Mouse (Mus musculus): ENCODE data around the gene Tor1b.
A peak's percentile ranks its signal among the peaks of the same experiment; 100 is the strongest.
"Not testable (repeated sequence)": the region's sequence is repeated elsewhere in the genome, so short reads cannot be mapped to it uniquely, and the experiment has no call there.

Tor1b gene

DNA sequence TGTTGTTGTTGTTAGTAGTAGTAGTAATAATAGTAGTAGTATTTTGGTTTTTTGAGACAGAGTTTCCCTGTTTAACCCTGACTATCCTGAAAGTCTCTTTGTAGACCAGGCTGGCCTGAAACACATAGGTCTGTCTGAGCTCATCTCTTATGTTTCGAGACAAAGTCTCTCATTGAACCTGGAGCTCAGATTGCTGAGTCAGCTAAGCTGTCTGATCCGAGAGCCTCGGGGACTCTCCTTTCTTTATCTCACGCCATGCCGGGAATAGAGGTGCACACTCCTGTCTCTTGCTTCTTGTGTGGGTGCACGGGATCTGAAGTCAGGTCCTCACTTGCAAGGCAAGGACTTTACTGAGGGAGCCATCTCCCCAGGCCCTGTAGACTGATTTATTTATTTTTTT, 19.7 kb upstream of the Tor1b start:
- DNase-seq, result no peak

DNA sequence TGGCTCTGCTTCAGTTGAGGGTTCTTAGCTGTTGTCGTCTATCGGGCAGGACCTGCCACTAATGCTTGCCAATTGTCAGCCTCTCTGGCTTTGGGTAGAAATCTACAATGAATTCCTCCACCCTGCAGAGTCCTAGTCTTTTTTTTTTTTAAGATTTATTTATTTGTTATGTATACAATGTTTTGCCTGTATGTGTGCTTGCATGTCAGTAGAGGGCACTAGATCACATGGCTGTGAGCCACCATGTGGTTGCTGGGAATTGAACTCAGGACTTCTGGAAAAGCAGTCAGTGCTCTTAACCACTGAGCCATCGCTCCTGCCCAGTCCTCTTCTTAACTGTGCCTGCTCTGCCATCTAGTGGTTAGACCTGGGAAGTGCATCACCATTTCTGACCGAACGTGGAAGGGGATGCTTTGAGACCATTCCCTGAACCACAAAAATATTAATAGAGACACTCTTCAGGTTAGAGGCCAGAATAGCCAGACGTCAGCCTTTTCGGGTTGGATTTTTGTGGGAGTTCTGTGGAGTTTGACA, 18.8 kb upstream of the Tor1b start:
- DNase-seq, result peak; percentile 58 to 65

DNA sequence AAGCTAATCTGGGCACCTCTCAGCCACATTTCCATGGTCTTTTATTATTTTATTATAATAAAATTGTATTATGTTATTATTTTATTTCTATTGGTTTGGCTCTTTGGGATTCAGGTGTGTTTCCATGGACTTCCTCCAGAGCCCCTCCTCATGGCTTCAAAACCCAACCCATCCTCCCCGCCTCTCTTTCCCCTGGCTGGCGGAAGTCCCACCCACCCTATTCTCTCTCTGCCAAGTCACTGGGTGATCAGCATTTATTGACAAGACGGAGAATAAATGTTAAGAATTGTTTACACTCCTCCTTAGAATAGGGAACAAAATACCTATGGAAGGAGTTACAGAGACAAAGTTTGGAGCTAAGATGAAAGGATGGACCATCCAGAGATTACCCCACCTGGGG, 16.0 kb upstream of the Tor1b start:
- no peak for DNase-seq

DNA sequence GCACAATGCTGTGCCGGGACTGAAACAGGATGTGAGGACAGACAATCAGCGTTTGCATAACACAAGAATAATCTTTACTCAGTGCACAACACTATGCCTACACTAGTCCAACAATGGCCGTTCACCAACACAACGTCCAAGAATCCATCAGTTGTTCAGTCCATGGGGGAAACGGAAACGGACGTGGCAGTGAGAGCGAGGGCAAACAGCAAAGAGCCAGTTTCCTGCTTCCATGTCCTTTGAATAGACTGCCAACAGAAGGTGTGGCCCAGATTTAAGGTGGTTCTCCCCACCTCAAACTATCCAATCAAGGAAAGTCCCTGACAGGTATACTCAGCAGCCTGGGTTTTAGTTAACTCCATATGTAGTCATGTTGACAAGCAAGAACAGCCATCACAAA, 15.0 kb upstream of the Tor1b start:
- DNase-seq, result no peak

DNA sequence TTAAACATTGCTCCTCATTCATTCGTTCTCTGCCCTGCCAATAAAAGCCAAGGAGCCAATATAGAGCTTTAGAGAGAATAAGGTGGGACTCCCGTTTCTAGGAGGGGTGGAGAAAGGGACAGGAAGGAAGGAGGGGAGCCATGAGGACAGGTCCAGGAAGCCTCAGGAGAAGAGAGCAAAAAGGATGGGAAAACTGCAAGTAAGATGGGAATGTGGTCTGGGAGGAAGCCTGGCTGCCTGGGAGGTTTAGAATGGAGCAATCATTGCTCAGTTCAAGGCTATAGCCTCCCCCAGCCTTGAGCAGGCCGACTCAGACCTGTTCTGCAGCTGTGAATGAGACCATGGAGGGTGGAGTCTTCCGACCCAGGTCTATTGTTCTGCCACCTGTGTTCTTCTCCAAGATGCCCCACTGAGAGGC, 14.2 kb upstream of the Tor1b start:
- DNase-seq, result no peak

DNA sequence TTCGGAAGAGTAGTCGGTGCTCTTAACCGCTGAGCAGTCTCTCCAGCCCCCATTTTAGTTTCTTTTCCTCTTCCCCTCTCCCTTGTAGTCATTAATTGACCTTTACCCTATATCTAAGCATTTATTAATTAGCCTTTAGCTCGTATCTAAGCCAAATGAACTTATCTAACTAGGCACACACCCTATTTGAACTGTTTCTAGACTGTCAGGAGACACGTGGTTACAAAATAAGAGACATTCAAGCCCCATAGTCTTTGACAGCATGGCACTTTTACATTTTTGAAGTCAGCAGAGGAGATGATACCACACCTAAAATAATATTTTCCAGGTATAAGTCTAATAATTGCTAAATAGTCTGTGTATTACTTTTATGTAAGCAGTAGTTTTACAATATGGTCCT, 11.2 kb upstream of the Tor1b start:
- DNase-seq, result no peak

DNA sequence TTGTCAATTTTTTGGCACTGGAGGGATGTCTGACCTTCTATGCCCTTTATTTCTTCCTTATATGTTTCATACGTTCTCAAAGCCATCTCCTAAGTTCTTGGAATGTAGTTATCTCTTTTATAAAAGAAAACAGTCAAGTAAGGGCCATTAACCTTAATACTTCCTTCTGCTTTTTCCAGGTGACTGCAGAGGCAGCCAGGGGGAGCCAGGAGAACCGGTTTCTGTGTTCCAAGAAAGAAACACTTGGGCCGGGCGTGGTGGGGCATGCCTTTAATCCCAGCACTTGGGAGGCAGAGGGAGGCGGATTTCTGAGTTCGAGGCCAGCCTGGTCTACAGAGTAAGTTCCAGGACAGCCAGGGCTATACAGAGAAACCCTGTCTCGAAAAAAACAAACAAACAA, 10.6 kb upstream of the Tor1b start:
- not testable (repeated sequence) for DNase-seq

DNA sequence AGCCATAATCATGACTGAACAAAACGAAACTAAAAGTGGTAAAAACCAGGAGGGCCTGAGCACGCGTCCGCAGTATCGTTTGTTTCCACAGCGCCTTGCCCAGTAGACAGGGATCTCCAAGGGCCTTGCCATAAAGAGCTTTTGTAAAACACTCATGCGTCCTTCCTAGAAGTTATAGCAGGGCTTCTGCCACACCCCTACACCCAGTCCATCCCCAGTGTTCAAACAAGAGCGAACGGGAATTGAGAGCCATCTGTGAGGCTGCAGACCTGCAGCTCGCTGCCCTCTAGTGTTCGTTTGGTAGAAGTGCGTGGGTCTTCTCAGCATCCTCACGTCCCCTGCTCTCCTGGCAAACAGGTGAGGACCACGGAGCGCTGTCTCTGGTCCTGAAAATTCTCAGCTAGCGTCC, 10.2 kb upstream of the Tor1b start:
- peak; percentile 70 to 73 for DNase-seq

DNA sequence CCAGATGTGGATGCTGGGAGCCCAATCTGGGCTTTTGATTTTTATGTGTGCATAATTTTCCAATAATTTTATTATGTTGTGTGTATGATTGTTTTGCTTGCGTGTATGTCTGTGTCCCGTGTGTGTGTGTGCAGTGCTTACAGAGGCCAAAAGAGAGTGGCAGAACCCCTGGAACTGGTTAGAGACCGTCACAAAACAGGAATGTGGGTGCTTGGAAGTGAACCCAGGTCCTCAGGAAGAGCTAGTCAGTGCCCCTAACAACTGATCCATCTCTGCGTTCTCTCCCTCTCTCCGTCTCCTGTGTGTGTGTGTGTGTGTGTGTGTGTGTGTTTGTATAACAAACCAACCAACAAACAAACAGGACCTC, 319 bp upstream of the Tor1b start:
- no peak for DNase-seq

DNA sequence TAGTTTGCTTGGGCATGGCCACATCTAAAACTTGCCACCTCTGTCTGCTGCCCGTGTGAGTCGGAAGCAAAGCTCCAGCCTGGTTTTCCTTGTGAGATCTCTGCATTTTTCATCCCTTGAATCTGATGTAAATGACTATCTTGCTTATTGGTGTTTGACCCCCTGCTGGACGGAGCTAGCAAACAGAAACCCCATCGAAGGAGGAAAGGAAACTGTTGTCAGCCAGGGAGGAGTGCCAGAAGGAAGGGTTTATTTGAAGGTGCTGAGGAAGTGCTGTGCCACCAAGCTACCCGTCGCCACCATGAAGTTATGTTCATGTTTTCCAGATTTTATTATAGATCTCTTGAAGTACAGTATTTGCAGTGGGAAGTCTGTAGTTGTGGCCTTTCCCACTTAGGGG, 2.0 kb downstream of the Tor1b start:
- DNase-seq, result no peak

DNA sequence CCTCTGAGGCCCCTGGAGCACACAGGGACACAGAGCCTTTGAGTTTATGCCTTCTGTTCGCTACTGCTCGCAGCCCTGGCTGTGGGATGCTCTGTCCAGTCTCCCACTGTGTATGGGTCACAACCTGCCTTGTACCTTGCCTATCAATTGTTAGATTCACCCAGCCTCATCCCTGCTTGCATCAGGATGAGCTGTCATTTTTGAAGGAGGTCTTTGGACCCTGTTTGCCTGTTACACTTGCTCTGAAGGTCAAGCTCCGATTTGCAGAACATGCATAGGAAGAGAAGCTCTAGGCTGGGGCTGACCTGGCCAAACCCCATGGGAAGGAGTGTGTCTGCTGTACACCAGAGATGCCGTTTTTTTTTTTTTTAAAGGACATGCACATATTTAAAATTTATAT, 4.8 kb downstream of the Tor1b start:
- DNase-seq, result no peak

DNA sequence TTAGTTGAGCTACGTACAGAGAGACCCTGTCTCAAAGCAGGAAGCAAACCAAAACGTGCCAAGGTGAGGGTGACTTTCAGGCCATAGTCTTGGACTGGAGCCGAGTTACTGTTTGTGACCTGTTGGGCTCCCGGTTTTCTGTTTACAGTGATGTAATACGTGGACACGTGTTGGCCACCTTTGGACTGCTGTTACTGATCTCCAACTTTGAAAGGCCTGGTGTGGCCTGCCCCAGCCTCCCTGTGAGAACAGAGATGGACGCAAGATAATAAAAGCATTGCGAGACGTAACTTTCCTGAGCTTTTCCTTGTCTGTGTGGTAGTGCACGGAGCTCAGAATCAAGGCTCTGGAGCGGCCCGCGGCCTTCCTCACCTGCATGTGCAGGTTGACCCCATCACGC, 6.0 kb downstream of the Tor1b start:
- no peak for DNase-seq

DNA sequence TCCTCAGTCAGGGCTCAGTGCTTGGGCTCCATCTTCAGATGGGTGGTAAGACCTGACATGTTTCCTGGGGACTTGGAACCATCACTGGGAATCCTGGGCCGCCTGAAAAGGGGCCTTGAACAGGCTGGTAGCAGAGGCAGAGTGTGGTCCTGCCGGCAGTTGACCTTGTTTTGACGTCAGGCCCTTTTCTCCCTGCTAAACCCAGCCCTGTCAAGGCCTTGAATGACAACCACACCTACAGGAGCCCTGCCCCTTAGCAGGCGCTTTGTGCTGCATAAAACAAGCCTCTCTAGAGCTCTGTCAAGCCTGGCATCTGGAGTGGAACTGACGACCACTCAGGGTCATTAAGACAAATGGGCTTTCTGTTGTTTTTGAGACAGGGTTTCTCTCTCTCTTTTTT, 7.1 kb downstream of the Tor1b start:
- no peak for DNase-seq

DNA sequence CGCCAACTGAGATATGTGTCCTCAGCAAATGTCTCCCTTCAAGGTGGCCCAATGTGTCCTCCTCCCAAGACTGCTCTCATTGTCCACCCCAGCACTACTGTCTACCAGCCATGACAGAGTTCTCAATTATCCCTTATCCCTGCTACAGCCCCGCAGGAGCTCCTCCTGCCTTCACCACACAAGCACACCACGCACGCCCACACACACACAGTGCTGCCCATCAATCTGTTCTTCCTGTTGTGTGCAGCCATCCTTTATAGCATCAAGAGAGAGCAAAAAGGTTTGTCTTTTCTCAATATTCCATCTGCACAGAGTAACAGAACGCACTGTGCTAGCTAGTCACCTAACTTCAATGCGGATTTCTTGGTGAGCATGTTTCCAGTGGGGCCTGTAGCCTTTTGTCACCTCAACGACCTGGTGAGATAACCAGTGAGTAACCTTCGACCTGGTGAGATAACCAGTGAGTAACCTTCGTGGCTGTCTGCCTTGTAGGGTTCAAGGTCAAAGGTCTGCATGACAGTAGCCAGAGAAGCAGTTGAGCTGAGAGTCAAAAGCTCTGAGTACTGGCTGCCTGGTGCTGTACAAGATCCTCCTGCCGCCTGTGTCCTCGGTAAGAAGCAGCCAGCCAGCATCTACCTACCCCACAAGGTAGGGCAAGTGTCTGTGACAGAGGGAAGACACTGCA, 10.0 kb downstream of the Tor1b start:
- DNase-seq, result no peak

DNA sequence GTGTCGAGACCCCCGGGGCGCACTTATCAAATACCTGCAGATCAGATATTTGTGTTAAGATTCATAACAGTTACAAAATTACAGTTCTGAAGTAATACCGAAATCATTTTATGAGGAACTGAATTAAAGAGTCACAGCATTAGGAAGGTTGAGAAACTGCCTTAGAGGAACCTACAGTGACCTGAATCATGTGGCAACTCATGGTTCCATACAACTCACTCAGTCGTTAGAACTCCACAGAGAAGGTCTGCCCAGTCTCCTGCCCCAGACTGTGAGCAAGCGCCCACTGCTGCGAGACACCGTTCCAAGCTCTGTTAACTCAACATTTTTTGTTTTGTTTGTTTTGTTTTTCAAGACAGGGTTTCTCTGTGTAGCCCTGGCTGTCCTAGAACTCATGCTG, 12.9 kb downstream of the Tor1b start:
- DNase-seq, result no peak

DNA sequence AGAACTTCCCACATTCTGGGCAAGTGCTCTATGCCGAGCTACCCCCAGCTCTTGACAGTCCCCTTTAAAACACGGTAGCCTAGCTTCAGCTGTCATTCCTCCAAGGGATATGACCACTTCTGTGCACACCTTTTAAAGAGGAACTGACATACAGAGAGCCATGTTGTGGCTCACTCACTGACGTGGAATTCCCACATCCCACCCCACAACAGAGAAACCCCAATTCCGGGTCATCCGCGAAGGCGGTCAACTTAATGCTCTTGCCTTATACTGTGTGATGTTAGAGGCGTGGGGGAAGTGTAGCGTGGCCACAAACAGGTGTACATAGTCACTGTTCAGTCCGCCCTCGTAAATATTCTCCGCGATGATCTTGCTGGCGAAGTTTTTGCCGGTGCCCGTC, 14.1 kb downstream of the Tor1b start:
- peak in 1 of 2 experiments; percentile 6 for DNase-seq

DNA sequence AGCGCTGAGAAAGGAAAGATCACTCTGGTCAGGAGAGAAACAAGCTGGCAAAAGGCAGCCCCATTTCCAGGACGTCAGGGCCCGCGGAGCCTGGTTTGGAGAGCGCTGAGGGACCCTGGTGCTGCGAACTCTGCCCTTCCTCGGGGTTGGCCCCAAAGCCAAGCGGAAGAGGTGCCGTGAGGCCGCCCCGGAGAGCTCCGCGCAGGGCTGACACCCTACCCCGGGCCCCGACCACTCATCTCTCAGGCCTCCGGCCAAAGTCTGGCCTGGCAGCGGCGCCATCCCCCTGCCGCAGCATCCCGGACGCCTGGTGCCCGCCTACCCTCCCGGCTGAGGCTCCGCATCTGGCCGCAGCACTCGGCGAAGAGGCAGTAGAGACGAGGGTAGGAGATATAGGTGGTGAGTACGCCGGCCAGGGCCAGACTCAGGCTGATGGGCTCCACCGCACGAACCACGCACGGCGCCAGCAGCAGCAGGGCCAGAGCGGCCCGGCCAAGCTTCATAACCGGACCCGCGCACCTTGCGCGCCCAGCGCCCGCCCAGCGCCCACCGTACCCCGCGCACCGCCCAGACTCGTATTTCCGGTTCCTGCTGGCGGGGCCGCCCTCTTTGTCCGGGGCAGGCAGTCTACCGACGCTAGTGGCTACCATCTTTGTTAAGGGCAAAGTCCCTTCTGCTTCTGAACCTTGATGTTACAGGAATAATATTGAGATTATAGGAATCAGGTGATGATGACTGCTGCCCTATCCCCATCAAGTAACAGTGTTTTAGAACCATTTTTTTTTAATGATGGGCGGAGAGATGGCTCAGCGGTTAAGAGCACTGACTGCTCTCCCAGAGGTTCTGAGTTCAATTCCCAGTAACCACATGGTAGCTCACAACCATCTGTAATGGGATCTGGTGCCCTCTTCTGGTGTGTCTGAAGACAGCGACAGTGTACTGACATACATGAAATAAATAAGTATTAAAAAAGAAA, 14.9 kb downstream of the Tor1b start, which contains the start of gene Tor1a:
Gene Tor1a (minus strand): TSS at position 582 of the 976 bp plus-strand sequence.
- peak; percentile 83 to 88 for DNase-seq

DNA sequence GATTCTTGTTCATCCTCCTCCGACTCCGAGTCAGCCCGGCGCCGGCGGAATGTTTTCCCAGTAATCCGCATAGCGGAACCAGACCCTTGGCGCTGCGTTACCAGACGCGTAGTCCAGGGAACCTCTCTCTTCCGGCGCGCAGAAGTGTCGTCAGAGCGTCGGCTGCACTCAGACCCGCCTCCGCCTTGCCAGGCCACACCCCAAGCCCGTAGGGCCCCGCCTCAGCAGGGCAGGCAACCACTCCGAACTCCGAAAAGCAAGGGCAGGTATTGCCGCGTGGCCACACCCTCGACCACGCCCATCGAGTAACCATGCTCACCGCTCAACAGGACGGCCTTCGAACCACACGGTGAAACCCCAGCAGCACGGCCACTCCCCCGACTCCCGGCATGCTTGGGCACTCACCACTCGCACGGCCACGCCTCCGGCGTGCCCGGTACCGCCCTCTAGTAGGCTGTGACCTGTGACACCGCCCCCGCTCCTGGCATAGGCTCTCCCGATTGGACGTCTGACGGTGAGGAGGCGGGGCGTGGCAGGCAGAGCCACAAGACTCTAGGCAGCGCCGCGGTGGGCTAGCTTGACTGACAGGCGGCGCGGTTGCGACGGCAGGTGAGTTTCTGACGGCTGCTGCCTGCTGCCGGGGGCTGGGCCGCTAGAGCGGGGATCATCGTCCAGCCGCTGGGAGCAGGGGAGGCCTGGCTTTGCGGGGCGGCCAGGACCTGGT, 29.2 kb downstream of the Tor1b start, which contains the start of the genes BC005624 and Usp20:
Gene BC005624 (minus strand): TSS at position 412 of the 724 bp plus-strand sequence.
Gene Usp20 (plus strand): TSS at position 490 of the 724 bp plus-strand sequence.
- DNase-seq, result peak; percentile 100

DNA sequence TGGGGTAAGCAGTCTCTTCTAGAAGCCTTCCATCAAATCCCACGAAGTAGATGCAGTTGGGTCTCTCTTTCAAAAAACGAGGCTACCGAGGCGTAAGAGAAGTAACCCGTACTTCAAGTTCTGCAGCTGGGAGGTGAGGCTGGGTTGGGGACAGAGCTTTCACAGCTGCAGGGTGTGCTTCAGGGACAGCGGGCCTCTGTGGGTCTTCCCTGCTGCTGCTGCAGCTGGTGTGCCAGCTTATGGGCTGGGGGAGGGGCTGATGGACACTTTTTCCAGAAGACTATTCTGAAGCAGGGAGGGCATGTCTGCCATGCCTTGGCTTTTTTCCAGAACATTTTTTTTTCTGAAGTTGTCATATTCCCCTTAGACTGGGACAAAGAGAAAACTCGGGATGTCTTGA, 30.3 kb downstream of the Tor1b start:
- peak in 1 of 2 experiments; percentile 25 for DNase-seq

DNA sequence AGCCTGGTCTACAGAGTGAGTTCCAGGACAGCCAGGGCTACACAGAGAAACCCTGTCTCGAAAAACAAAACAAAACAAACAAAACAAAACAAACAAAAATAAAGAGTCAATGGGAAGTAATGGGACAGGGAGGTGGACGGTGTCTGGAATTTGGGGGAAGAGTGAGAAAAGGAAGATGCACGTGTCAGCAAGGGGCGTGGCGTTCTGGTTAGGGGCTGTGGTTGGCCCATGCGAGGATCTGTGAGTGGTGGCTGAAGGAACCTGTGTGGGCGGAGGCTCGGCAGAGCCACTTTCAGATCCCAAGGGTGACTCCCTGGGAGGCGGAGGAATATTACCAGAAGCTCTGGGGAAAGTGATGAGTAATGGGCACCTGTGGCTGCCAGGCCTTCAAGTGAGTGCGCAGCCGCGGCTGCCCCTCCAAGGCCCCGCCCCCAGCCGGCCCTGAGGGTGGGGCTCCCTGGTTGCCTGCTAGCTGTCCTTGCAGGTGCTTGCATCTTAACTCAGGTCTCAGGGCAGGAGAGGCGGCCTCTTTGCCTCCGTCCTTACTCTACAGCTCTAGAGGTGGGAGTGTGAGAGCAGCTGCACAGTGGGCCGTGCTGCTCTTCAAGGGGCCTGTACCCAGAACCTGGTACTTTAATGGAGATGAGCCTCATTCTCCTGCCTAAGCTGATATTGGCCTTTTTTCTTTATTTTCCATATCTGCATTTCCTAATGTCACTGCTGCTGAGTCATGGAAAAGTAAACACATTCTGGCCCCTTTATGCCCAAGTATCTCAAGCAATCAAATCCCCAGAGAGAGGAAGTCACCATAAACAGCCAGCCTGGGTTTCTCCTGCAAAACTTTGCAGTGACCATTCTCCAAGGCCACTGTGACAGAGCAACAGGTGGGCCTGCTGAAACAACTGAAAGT, 32.6 kb downstream of the Tor1b start:
- peak; percentile 33 to 64 for DNase-seq

DNA sequence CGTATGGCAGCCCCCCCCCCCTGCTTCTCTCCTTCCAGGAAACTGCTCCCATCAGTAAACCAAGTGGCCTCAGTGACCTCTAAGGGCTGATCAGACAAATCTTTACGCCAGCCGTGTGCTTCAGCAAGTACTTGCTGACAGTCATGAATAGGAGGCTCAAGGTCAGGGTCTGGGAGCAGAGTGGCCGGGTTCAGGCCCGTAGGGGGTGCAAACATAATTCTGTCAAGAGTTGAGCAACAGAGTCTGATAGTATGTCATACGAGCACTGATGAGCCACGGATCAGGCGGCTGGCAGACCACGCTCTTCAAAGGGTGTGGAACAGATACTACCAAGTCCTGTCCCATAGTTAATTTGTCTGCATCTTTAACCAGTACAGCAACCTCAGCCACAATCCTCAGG, 37.5 kb downstream of the Tor1b start:
- no peak for DNase-seq

DNA sequence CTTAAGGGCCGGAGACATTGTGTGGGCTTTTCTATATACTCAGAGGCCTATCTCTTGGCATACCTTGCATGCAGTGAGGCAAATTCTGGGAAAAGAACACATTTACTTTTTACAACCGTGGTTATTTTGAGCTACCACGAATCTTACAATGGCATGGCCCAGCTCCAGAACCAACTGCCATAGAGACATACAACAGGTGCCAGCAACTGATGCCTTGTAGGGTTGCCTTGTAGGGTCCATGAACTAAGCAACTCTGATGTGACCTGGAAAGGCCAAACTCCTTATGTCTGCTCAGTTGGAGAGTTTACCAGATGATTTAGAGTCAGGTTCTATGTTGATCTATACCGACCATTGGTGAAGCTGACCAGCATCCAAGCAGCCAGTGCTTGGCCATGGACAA, 42.1 kb downstream of the Tor1b start:
- no peak for DNase-seq
